In the genomic region with DNA sequence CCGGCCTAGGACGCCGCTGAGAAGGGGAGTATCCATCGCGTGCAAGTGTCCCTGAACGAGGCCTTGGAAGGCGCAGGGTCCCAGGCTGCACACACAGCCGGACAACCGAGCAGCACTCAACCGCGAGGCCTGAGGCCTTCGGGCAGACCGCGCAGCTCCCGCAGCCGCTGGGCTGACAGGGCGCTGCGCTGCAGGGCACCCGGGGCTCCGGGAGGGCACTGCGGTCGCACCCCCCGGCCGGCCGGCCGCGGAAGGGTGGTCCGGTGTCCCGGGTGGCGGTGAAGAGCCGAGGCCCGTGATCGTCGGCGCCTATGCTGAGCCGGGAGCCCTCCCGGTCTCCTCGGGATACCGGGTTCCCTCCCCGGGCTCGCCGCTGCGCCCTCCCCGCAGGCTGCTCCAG, we compare ENCODE assay signal across 8 mouse cellular contexts. TPM values are rescaled to one million over a fixed set of nuclear protein-coding genes. Genes with fewer than 3 reads are reported as not detected.
DNase-seq lines count a peak whose midpoint lies in the region; ATAC-seq and TF ChIP-seq lines count a peak whose summit lies in the region.

No protein-coding gene starts in this region.

- DNase-seq in kidney, adult 2 months, result peak; percentile 46
- no peak for DNase-seq in kidney, adult 8-10 months
- DNase-seq in ES-E14 (ENCODE audit: low read depth, low spot score), result no peak
- peak; percentile 36 for DNase-seq in embryo, embryonic 10.5 days (ENCODE audit: low spot score)
- DNase-seq in layer of hippocampus, adult 9-10 months (ENCODE audit: low spot score), result no peak
- no peak for DNase-seq in left cerebral cortex, adult 8-10 months (ENCODE audit: low spot score in 2 of 2)

- H3K4me1 ChIP-seq in kidney, adult 2 months (ENCODE audit: control insufficient read depth, insufficient read depth, low read length), result peaks cover 32% of the 10 kb centered on the region; the same call in 1 of the 2 replicates
- peaks cover 2 to 5% of the 10 kb centered on the region in 2 experiments for H3K4me1 ChIP-seq in ES-E14 (ENCODE audit: control insufficient read depth in 2 of 2, insufficient read depth in 2 of 2, low read length in 2 of 2, poor library complexity in 1 of 2)
- H3K4me1 ChIP-seq in intestine, embryonic 16.5 days (ENCODE audit: control insufficient read depth, insufficient read depth, low read length), result peaks cover 40% of the 10 kb centered on the region
- peaks cover 48% of the 10 kb centered on the region for H3K4me1 ChIP-seq in midbrain, embryonic 13.5 days (replicated peaks)

- ATAC-seq in intestine, embryonic 16.5 days, result peak; percentile 51
- ATAC-seq in midbrain, embryonic 13.5 days, result peak; percentile 78

- H3K36me3 ChIP-seq in kidney, adult 2 months (ENCODE audit: control insufficient read depth, insufficient read depth, low read length), result no peaks in the 10 kb centered on the region
- H3K36me3 ChIP-seq in ES-E14 (ENCODE audit: control insufficient read depth, insufficient read depth, low read length, poor library complexity, severe bottlenecking), result no peaks in the 10 kb centered on the region
- no peaks in the 10 kb centered on the region for H3K36me3 ChIP-seq in intestine, embryonic 16.5 days (ENCODE audit: control insufficient read depth, insufficient read depth, low read length)
- no peaks in the 10 kb centered on the region for H3K36me3 ChIP-seq in midbrain, embryonic 13.5 days

- H3K4me3 ChIP-seq in kidney, adult 2 months (ENCODE audit: insufficient read depth, low read depth, low read length), result peak overlapping the region; percentile 64
- peak overlapping the region; percentile 87 to 97 for H3K4me3 ChIP-seq in ES-E14 (ENCODE audit: insufficient read depth in 1 of 2, low read depth in 1 of 2, low read length in 2 of 2, poor library complexity in 1 of 2, severe bottlenecking in 1 of 2)
- peak overlapping the region; percentile 93 for H3K4me3 ChIP-seq in intestine, embryonic 16.5 days (ENCODE audit: low read length)
- H3K4me3 ChIP-seq in midbrain, embryonic 13.5 days (replicated peaks), result peak overlapping the region; percentile 96

- under 1% methylated on average over 44 of the region's 44 CpGs for WGBS in kidney, adult 2 months
- under 1% methylated on average over 44 of the region's 44 CpGs for WGBS in intestine, embryonic 16.5 days
- WGBS in midbrain, embryonic 13.5 days, result under 1% methylated on average over 38 of the region's 44 CpGs

- peak overlapping the region; percentile 48 for H3K27ac ChIP-seq in kidney, adult 2 months (ENCODE audit: insufficient read depth, low read depth, low read length)
- H3K27ac ChIP-seq in ES-E14 (ENCODE audit: insufficient read depth, low read depth, low read length, poor library complexity, severe bottlenecking), result 0 out of 2 replicates have a peak overlapping the region, but pooled peaks have one; percentile 40
- H3K27ac ChIP-seq in intestine, embryonic 16.5 days (ENCODE audit: low read length), result peak overlapping the region; percentile 61
- H3K27ac ChIP-seq in midbrain, embryonic 13.5 days, result peak overlapping the region; percentile 39; the same call in 1 of the 2 replicates

- H3K27me3 ChIP-seq in kidney, adult 2 months (replicated peaks; ENCODE audit: control insufficient read depth, insufficient read depth, low read length), result no peaks in the 10 kb centered on the region
- H3K27me3 ChIP-seq in intestine, embryonic 16.5 days (replicated peaks; ENCODE audit: control insufficient read depth, insufficient read depth, low read length), result no peaks in the 10 kb centered on the region
- peaks cover 30% of the 10 kb centered on the region for H3K27me3 ChIP-seq in midbrain, embryonic 13.5 days

- no peaks in the 10 kb centered on the region for H3K9me3 ChIP-seq in ES-E14 (ENCODE audit: control insufficient read depth, insufficient read depth, low read depth, low read length)
- no peaks in the 10 kb centered on the region for H3K9me3 ChIP-seq in intestine, embryonic 16.5 days (ENCODE audit: control insufficient read depth, low read length)
- H3K9me3 ChIP-seq in midbrain, embryonic 13.5 days, result no peaks in the 10 kb centered on the region

- H3K4me2 ChIP-seq in intestine, embryonic 16.5 days (ENCODE audit: low read depth, low read length), result peak overlapping the region; percentile 95
- H3K4me2 ChIP-seq in midbrain, embryonic 13.5 days (replicated peaks), result peak overlapping the region; percentile 68

- peak overlapping the region; percentile 92 for H3K9ac ChIP-seq in ES-E14 (ENCODE audit: insufficient read depth, low read depth, low read length, poor library complexity, severe bottlenecking)
- H3K9ac ChIP-seq in intestine, embryonic 16.5 days (ENCODE audit: low read depth, low read length), result peak overlapping the region; percentile 97
- H3K9ac ChIP-seq in midbrain, embryonic 13.5 days (replicated peaks), result peak overlapping the region; percentile 94

- no peak for TF ChIP-seq POLR2A in kidney, adult 2 months (IDR thresholded peaks at IDR 0.05; ENCODE audit: low read depth, low read length)

- no peak for TF ChIP-seq CTCF in kidney, adult 2 months (conservative IDR thresholded peaks at IDR 0.05; ENCODE audit: insufficient read depth, insufficient read length, low read depth, low read length)

- in situ Hi-C loops in ES-E14 (cut with MboI; ENCODE audit: low sequenced_read_pairs in 2 of 2, unreplicated experiment in 2 of 2), result no loop called here

TF ChIP-seq in ES-E14, 5 proteins besides CTCF, POLR2A, EP300 and RAD21:
- no peak for TF ChIP-seq MAFK (IDR thresholded peaks at IDR 0.05; ENCODE audit: insufficient read depth, low read depth, low read length)
- no peak for TF ChIP-seq CHD2 (IDR thresholded peaks at IDR 0.05; ENCODE audit: low read depth, low read length)
- no peak for TF ChIP-seq ZNF384 (IDR thresholded peaks at IDR 0.05; ENCODE audit: low read depth, low read length)
- no peak for TF ChIP-seq HCFC1 (IDR thresholded peaks at IDR 0.05; ENCODE audit: borderline replicate concordance, insufficient read depth, low read length)

RNA-seq across cellular contexts. Expression of a gene that starts 0.5 kb away (rescaled TPM):
- 1.2 TPM in 2 replicates for polyA plus RNA-seq in kidney, adult 2 months (2012; rRNA removed)
- 0.11 TPM in 1 of 2 replicates, not detected in the other for total RNA-seq in ES-E14 (2012; rRNA removed)
- polyA plus RNA-seq in intestine, embryonic 16.5 days (2015; fragmentation: Nextera tagmentation; extraction: Ambion mirVana), result 0.11 and 0.18 TPM in 2 replicates
- 0.08 and 0.11 TPM in 2 replicates for polyA plus RNA-seq in midbrain, embryonic 13.5 days (2015; fragmentation: Nextera tagmentation; extraction: Ambion mirVana)
- total RNA-seq in left cerebral cortex, adult 8-10 months (2022), result under 1 TPM in 1 of 4 experiments, not detected in 3; 0.15 TPM

RNA-seq across cellular contexts. Expression of a gene that starts 2.4 kb away (rescaled TPM):
- 97.1 and 109 TPM in 2 replicates for polyA plus RNA-seq in kidney, adult 2 months (2012; rRNA removed)
- 59.8 and 67.1 TPM in 2 replicates for total RNA-seq in ES-E14 (2012; rRNA removed)
- polyA plus RNA-seq in intestine, embryonic 16.5 days (2015; fragmentation: Nextera tagmentation; extraction: Ambion mirVana), result 40.7 and 47.2 TPM in 2 replicates
- 21.5 TPM in 2 replicates for polyA plus RNA-seq in midbrain, embryonic 13.5 days (2015; fragmentation: Nextera tagmentation; extraction: Ambion mirVana)
- total RNA-seq in left cerebral cortex, adult 8-10 months (2022), result 10 to 100 TPM; 47.1 to 69.7 (median 54.5) TPM

RNA-seq across cellular contexts. Expression of a gene that starts 46.3 kb away (rescaled TPM):
- polyA plus RNA-seq in kidney, adult 2 months (2012; rRNA removed), result 79.0 and 79.8 TPM in 2 replicates
- 7.8 and 11.2 TPM in 2 replicates for total RNA-seq in ES-E14 (2012; rRNA removed)
- polyA plus RNA-seq in intestine, embryonic 16.5 days (2015; fragmentation: Nextera tagmentation; extraction: Ambion mirVana), result 31.3 and 33.7 TPM in 2 replicates
- polyA plus RNA-seq in midbrain, embryonic 13.5 days (2015; fragmentation: Nextera tagmentation; extraction: Ambion mirVana), result 55.1 and 55.2 TPM in 2 replicates
- 10 to 100 TPM; 55.3 to 64.5 (median 57.5) TPM for total RNA-seq in left cerebral cortex, adult 8-10 months (2022)

RNA-seq across cellular contexts. Expression of a gene that starts 58.1 kb away (rescaled TPM):
- polyA plus RNA-seq in kidney, adult 2 months (2012; rRNA removed), result 0.97 and 2.0 TPM in 2 replicates
- total RNA-seq in ES-E14 (2012; rRNA removed), result not detected in 2 replicates
- polyA plus RNA-seq in intestine, embryonic 16.5 days (2015; fragmentation: Nextera tagmentation; extraction: Ambion mirVana), result not detected in 2 replicates
- not detected in 2 replicates for polyA plus RNA-seq in midbrain, embryonic 13.5 days (2015; fragmentation: Nextera tagmentation; extraction: Ambion mirVana)
- total RNA-seq in left cerebral cortex, adult 8-10 months (2022), result not detected

Comparison
In these comparisons a context has a peak if more than half of its experiments do, and no peak if none do; other contexts are left out.
1. DNase-seq: peak in kidney, adult 2 months (single experiment) and embryo, embryonic 10.5 days (single experiment); none in kidney, adult 8-10 months (0 of 2), ES-E14 (single experiment), layer of hippocampus, adult 9-10 months (single experiment) and left cerebral cortex, adult 8-10 months (0 of 2).
2. Peak in every context shown above with its lines, with median percentiles within 50 percentile points of each other: H3K27ac ChIP-seq, H3K4me3 ChIP-seq and H3K9ac ChIP-seq.